Mouse (Mus musculus) gastrocnemius, postnatal 14 days (tissue): ENCODE data around the gene Vsig1. TPM values are rescaled to one million over a fixed set of nuclear protein-coding genes. Genes with fewer than 3 reads are reported as not detected.

ENCODE experiments used
- total RNA-seq, 2 experiments: library from RNA; stranded (reverse); gene quantifications; 2 replicates each; pipeline ENCODE4 v1.2.3; 2021

Gene Vsig1
- total RNA-seq, 2 experiments from 2014 or later = not detected

Other genes starting within 250 kb of the Vsig1 start
- 1 to 10 TPM; 7.7 to 9.5 TPM for gene Mid2, start 243.0 kb upstream of the Vsig1 start, total RNA-seq
- not detected for gene Tex13b, start 94.2 kb upstream of the Vsig1 start, total RNA-seq
- 10 to 100 TPM in 1 of 2 experiments, 1 to 10 TPM in 1; 10.0 to 12.5 TPM for gene Psmd10, start 49.1 kb downstream of the Vsig1 start, total RNA-seq
- gene Atg4a, start 49.3 kb downstream of the Vsig1 start, total RNA-seq = 10 to 100 TPM; 19.1 to 20.0 TPM